23 mouse cellular contexts compared by ENCODE assay signal in the genomic region with DNA sequence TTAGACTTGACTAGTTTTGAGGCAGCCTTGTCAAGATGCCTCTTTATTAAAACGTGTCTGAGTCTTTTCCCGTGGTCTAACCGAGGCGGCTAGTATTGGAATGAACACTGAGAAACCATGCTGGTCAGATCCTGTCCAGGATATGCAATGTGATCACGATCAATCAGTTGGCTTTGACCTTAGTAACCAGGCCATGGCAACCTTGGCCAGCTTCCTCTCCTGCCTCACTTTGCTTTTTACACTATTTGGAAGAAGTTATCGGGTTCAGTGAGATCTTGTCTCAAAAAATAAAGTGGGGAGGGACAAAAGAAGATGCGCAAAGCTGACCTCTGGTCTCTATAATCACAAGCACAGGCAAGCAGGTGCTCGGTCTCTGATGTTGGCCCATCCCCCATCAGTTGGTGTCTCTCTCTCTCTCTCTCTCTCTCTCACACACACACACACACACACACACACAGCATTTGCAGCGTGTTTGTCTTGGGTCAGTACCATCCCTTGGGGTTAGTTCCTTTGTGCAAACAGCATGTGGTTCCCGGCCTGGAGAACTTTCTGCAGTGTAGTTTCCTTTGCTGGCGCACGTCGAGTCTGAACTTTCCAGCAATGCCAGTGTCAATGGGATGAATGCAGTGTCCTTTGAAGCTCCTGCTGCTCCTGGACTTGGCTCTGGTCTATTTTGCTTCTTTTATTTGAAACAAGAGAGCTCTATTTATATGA.
A peak's percentile ranks its signal among the peaks of the same experiment; 100 is the strongest.
DNase-seq lines count a peak whose midpoint lies in the region; ATAC-seq and TF ChIP-seq lines count a peak whose summit lies in the region.
"Had no signal": no experiment of that assay in that cellular context is flagged by ENCODE, and none has a peak within 500 bp of the region (broad histone marks: within the 10 kb centered on the region; RNA-seq: fewer than 3 reads in every experiment).

No protein-coding gene starts in this region.

- no peak overlapping the region for H3K4me3 ChIP-seq in heart, adult 2 months
- H3K4me3 ChIP-seq in midbrain, postnatal 0 days (ENCODE audit: low read depth, low read length) = no peak overlapping the region
- no peak overlapping the region for H3K4me3 ChIP-seq in midbrain, embryonic 15.5 days
- H3K4me3 ChIP-seq in thymus, adult 2 months (ENCODE audit: control insufficient read depth, insufficient read depth, low read length) = no peak overlapping the region
- H3K4me3 ChIP-seq in lung, adult 2 months (replicated peaks; ENCODE audit: extremely low read depth, low read depth, low read length) = no peak overlapping the region
- H3K4me3 ChIP-seq: embryonic facial prominence, embryonic 15.5 days; heart, embryonic 13.5 days; kidney, embryonic 15.5 days; limb, embryonic 13.5 days; liver, embryonic 13.5 days; lung, embryonic 15.5 days had no signal

- H3K36me3 ChIP-seq in heart, adult 2 months (ENCODE audit: control insufficient read depth, insufficient read depth, low read length) = no peaks in the 10 kb centered on the region
- no peaks in the 10 kb centered on the region for H3K36me3 ChIP-seq in midbrain, postnatal 0 days (ENCODE audit: insufficient read depth, low read length)
- no peaks in the 10 kb centered on the region for H3K36me3 ChIP-seq in midbrain, embryonic 15.5 days (replicated peaks)
- no peaks in the 10 kb centered on the region for H3K36me3 ChIP-seq in thymus, adult 2 months (ENCODE audit: control insufficient read depth, insufficient read depth, low read length)
- H3K36me3 ChIP-seq: embryonic facial prominence, embryonic 15.5 days; heart, embryonic 13.5 days; kidney, embryonic 15.5 days; limb, embryonic 13.5 days; liver, embryonic 13.5 days; lung, embryonic 15.5 days had no signal

- H3K9ac ChIP-seq in heart, adult 2 months (ENCODE audit: low read depth, low read length) = no peak overlapping the region
- H3K9ac ChIP-seq in midbrain, postnatal 0 days (replicated peaks; ENCODE audit: low read length, poor library complexity, severe bottlenecking) = no peak overlapping the region
- H3K9ac ChIP-seq in midbrain, embryonic 15.5 days = no peak overlapping the region
- H3K9ac ChIP-seq: embryonic facial prominence, embryonic 15.5 days; forebrain, postnatal 0 days; heart, embryonic 13.5 days; kidney, embryonic 15.5 days; limb, embryonic 13.5 days; liver, embryonic 13.5 days; lung, embryonic 15.5 days had no signal

- TF ChIP-seq EP300 in heart, adult 2 months (IDR thresholded peaks at IDR 0.05; ENCODE audit: insufficient read depth, low read depth, low read length) = no peak

- no peak for ATAC-seq in midbrain, postnatal 0 days (ENCODE audit: low FRiP score)
- no peak for ATAC-seq in midbrain, embryonic 15.5 days (replicated peaks)
- ATAC-seq: activated CD4-positive, CD25-positive, alpha-beta regulatory T cell, adult 4 months; forebrain, postnatal 0 days had no signal

- H3K27me3 ChIP-seq in heart, adult 2 months (ENCODE audit: control insufficient read depth, insufficient read depth, low read length) = no peaks in the 10 kb centered on the region
- H3K27me3 ChIP-seq in midbrain, postnatal 0 days (ENCODE audit: insufficient read depth, low read length) = no peaks in the 10 kb centered on the region
- no peaks in the 10 kb centered on the region for H3K27me3 ChIP-seq in midbrain, embryonic 15.5 days (replicated peaks)
- no peaks in the 10 kb centered on the region for H3K27me3 ChIP-seq in thymus, adult 2 months (ENCODE audit: control insufficient read depth, insufficient read depth, low read length)
- H3K27me3 ChIP-seq: CH12.LX; embryonic facial prominence, embryonic 15.5 days; heart, embryonic 13.5 days; kidney, embryonic 15.5 days; limb, embryonic 13.5 days; liver, embryonic 13.5 days; lung, embryonic 15.5 days had no signal

- H3K4me2 ChIP-seq in midbrain, postnatal 0 days (ENCODE audit: low read depth, low read length, poor library complexity, severe bottlenecking) = no peak overlapping the region
- no peak overlapping the region for H3K4me2 ChIP-seq in midbrain, embryonic 15.5 days
- H3K4me2 ChIP-seq: embryonic facial prominence, embryonic 15.5 days; heart, embryonic 13.5 days; kidney, embryonic 15.5 days; limb, embryonic 13.5 days; liver, embryonic 13.5 days; lung, embryonic 15.5 days had no signal

- no peak for TF ChIP-seq CTCF in heart, adult 2 months (IDR thresholded peaks at IDR 0.05)
- no peak for TF ChIP-seq CTCF in midbrain, postnatal 0 days (IDR thresholded peaks at IDR 0.05)
- TF ChIP-seq CTCF in thymus, adult 2 months (IDR thresholded peaks at IDR 0.05; ENCODE audit: borderline replicate concordance, control insufficient read depth, extremely low read depth, insufficient read depth, low read length, poor library complexity) = no peak
- TF ChIP-seq CTCF in lung, adult 2 months (IDR thresholded peaks at IDR 0.05; ENCODE audit: insufficient read depth, low read length) = no peak

- H3K27ac ChIP-seq in heart, adult 2 months = peak overlapping the region; percentile 9; the same call in 1 of the 2 replicates
- H3K27ac ChIP-seq in midbrain, postnatal 0 days (ENCODE audit: low read depth, low read length) = no peak overlapping the region
- H3K27ac ChIP-seq in midbrain, embryonic 15.5 days = no peak overlapping the region
- H3K27ac ChIP-seq in thymus, adult 2 months (ENCODE audit: control insufficient read depth, insufficient read depth, low read length) = no peak overlapping the region
- H3K27ac ChIP-seq: embryonic facial prominence, embryonic 15.5 days; heart, embryonic 13.5 days; kidney, embryonic 15.5 days; limb, embryonic 13.5 days; liver, embryonic 13.5 days; stomach, postnatal 0 days had no signal

- peaks cover 2% of the 10 kb centered on the region for H3K4me1 ChIP-seq in heart, adult 2 months (ENCODE audit: control insufficient read depth, insufficient read depth, low read length)
- no peaks in the 10 kb centered on the region for H3K4me1 ChIP-seq in midbrain, postnatal 0 days (ENCODE audit: insufficient read depth, low read length)
- no peaks in the 10 kb centered on the region for H3K4me1 ChIP-seq in midbrain, embryonic 15.5 days
- peaks cover 18% of the 10 kb centered on the region for H3K4me1 ChIP-seq in thymus, adult 2 months (replicated peaks; ENCODE audit: control insufficient read depth, insufficient read depth, low read length)
- H3K4me1 ChIP-seq in lung, adult 2 months (ENCODE audit: control insufficient read depth, insufficient read depth, low read length) = no peaks in the 10 kb centered on the region
- H3K4me1 ChIP-seq: heart, embryonic 13.5 days; limb, embryonic 13.5 days; liver, embryonic 13.5 days had no signal

- no peaks in the 10 kb centered on the region for H3K79me2 ChIP-seq in heart, adult 2 months (replicated peaks; ENCODE audit: control insufficient read depth, insufficient read depth, low read length)

- TF ChIP-seq POLR2A in heart, adult 2 months (IDR thresholded peaks at IDR 0.05; ENCODE audit: insufficient read depth, low read depth, low read length) = no peak
- no peak for TF ChIP-seq POLR2A in thymus, adult 2 months (IDR thresholded peaks at IDR 0.05; ENCODE audit: control insufficient read depth, extremely low read depth, insufficient read depth, low read length, poor library complexity)
- TF ChIP-seq POLR2A in lung, adult 2 months (IDR thresholded peaks at IDR 0.05; ENCODE audit: borderline replicate concordance, extremely low read depth, low read depth, low read length) = no peak

- peak in 1 of 2 experiments; percentile 39 for DNase-seq in heart, adult 2 months
- DNase-seq in heart, postnatal 25 days (ENCODE audit: low spot score) = no peak
- DNase-seq in midbrain, postnatal 0 days (ENCODE audit: low spot score) = peak; percentile 30
- DNase-seq in heart, postnatal 10 days = peak; percentile 22 to 43
- DNase-seq in thymus, adult 2 months = no peak
- no peak for DNase-seq in lung, adult 2 months
- DNase-seq: adrenal gland, postnatal 10 days; cerebellum, postnatal 25 days; forebrain, postnatal 0 days; gastrocnemius, postnatal 14 days; kidney, adult 11 months; layer of hippocampus, postnatal 36 days; liver, embryonic 13.5 days; lung, postnatal 36 days had no signal

- WGBS in heart, adult 2 months = 58% methylated on average over 13 of the region's 13 CpGs
- WGBS in midbrain, postnatal 0 days = 56% methylated on average over 13 of the region's 13 CpGs
- 74% methylated on average over 13 of the region's 13 CpGs for WGBS in midbrain, embryonic 15.5 days
- 87% methylated on average over 13 of the region's 13 CpGs for WGBS in thymus, adult 2 months
- WGBS in lung, adult 2 months = 75% methylated on average over 13 of the region's 13 CpGs

- intact Hi-C loops in heart, adult 2 months (cut with DNase I) = loop anchor here (5.0 kb wide), 1 partner anchor 46 kb away; no protein-coding TSS in a partner anchor
- intact Hi-C loops in heart, postnatal 25 days (cut with DNase I) = no loop called here
- intact Hi-C loops in heart, postnatal 10 days (cut with DNase I) = no loop called here

- no peaks in the 10 kb centered on the region for H3K9me3 ChIP-seq in midbrain, postnatal 0 days (ENCODE audit: low read length)
- no peaks in the 10 kb centered on the region for H3K9me3 ChIP-seq in midbrain, embryonic 15.5 days
- H3K9me3 ChIP-seq: embryonic facial prominence, embryonic 15.5 days; heart, embryonic 13.5 days; kidney, embryonic 15.5 days; limb, embryonic 13.5 days; liver, embryonic 13.5 days; lung, embryonic 15.5 days had no signal

Comparison
In these comparisons a context has a peak if more than half of its experiments do, and no peak if none do; other contexts are left out.
1. DNase-seq: peak in midbrain, postnatal 0 days (single experiment) and heart, postnatal 10 days (2 of 2); none in heart, postnatal 25 days (single experiment), thymus, adult 2 months (single experiment) and lung, adult 2 months (single experiment).